Mouse (Mus musculus) lung, embryonic 14.5 days (tissue): ENCODE measurements around the gene Fxyd6. TPM values are rescaled to one million over a fixed set of nuclear protein-coding genes. Genes with fewer than 3 reads are reported as not detected.

Experiments
- ATAC-seq: fragments of 200-750 bp; cut with Nextera tagmentation; 2 replicates; pipeline ENCODE4 v1.8.0; 2017; ENCODE audit warnings: mild to moderate bottlenecking, moderate TSS enrichment, moderate library complexity; ENCODE audit not compliant: insufficient read depth
- DNase-seq: peaks from one replicate; pipeline ENCODE4 v3.0.0-alpha.2; 2015
- H3K27ac ChIP-seq: fragments of 300-500 bp; sonication (generic); 2 replicates; pipeline ENCODE4 v1.5.1; 2014; ENCODE audit warnings: low read depth, mild to moderate bottlenecking, moderate library complexity
- H3K27me3 ChIP-seq: fragments of 300-500 bp; sonication (generic); 2 replicates; pipeline ENCODE4 v1.6.1; 2014; ENCODE audit warnings: low read length, control low read depth; ENCODE audit not compliant: insufficient read depth
- H3K36me3 ChIP-seq: fragments of 300-500 bp; sonication (generic); 2 replicates; pipeline ENCODE4 v1.6.1; 2014; ENCODE audit warnings: control low read depth; ENCODE audit not compliant: insufficient read depth
- H3K4me1 ChIP-seq: fragments of 300-500 bp; sonication (generic); 2 replicates; pipeline ENCODE4 v1.6.1; 2014; ENCODE audit warnings: antibody characterized with exemption, control low read depth; ENCODE audit not compliant: insufficient read depth
- H3K4me2 ChIP-seq: fragments of 300-500 bp; sonication (generic); 2 replicates; pipeline ENCODE4 v1.6.1; 2014; ENCODE audit warnings: mild to moderate bottlenecking
- H3K4me3 ChIP-seq: fragments of 300-500 bp; sonication (generic); 2 replicates; pipeline ENCODE4 v1.5.1; 2014; ENCODE audit warnings: low read depth, low read length
- H3K9ac ChIP-seq: fragments of 300-500 bp; sonication (generic); 2 replicates; pipeline ENCODE4 v1.6.1; 2014
- H3K9me3 ChIP-seq: fragments of 300-500 bp; sonication (generic); 2 replicates; pipeline ENCODE4 v1.6.1; 2016; ENCODE audit warnings: low read depth, low read length, control low read depth
- CTCF ChIP-seq: IDR thresholded peaks from 2 replicates; pipeline ENCODE4 v1.5.1; 2016; ENCODE audit warnings: antibody characterized with exemption, low read depth
- WGBS: fragments of 180-500 bp; shearing (Covaris S2); extraction: QIAGEN DNeasy Blood & Tissue Kit; methylation state at CpG from one replicate; pipeline ENCODE4 v1.1.7; 2014; 5-methylcytosine and 5-hydroxymethylcytosine counted together
- polyA plus RNA-seq: library from polyadenylated mRNA; unstranded; fragments of >200 nt; fragmentation: Nextera tagmentation; extraction: Ambion mirVana; gene quantifications from 2 replicates; pipeline ENCODE4 v1.2.1, GENCODE M21; 2014

Fxyd6 gene
- polyA plus RNA-seq, 1 experiment from 2014 or later = 38.1 TPM

GRCm38 (mm10) chr9:45345516-45345915, 24.5 kb upstream of the Fxyd6 start:
- H3K27me3 ChIP-seq = no peaks in the 10 kb centered on the region
- H3K36me3 ChIP-seq = no peaks in the 10 kb centered on the region
- TF ChIP-seq CTCF = peak; percentile 65
- no peak overlapping the region for H3K9ac ChIP-seq
- no peak overlapping the region for H3K4me2 ChIP-seq
- peak; percentile 66 for DNase-seq
- no peak overlapping the region for H3K27ac ChIP-seq
- no peak overlapping the region for H3K4me3 ChIP-seq
- no peaks in the 10 kb centered on the region for H3K9me3 ChIP-seq
- ATAC-seq = no peak
- WGBS = 67% methylated on average over 2 of the region's 2 CpGs
- H3K4me1 ChIP-seq = no peaks in the 10 kb centered on the region

GRCm38 (mm10) chr9:45346276-45346675, 23.7 kb upstream of the Fxyd6 start:
- DNase-seq (no peak), ATAC-seq (no peak)
- no peaks in the 10 kb centered on the region for H3K36me3 ChIP-seq
- H3K4me2 ChIP-seq = no peak overlapping the region
- H3K9me3 ChIP-seq = no peaks in the 10 kb centered on the region
- WGBS = 57% methylated on average over 6 of the region's 6 CpGs
- no peaks in the 10 kb centered on the region for H3K27me3 ChIP-seq
- H3K9ac ChIP-seq = no peak overlapping the region
- H3K4me3 ChIP-seq = no peak overlapping the region
- no peak overlapping the region for H3K27ac ChIP-seq
- H3K4me1 ChIP-seq = no peaks in the 10 kb centered on the region
- no peak for TF ChIP-seq CTCF

- Histone ChIP-seq H3K4me1 (no peaks in the 10 kb centered on the region), H3K9ac (no peak overlapping the region), H3K36me3 (no peaks in the 10 kb centered on the region), H3K4me2 (no peak overlapping the region), H3K4me3 (no peak overlapping the region), H3K27ac (no peak overlapping the region), H3K27me3 (no peaks in the 10 kb centered on the region), H3K9me3 (no peaks in the 10 kb centered on the region)
- ATAC-seq (no peak), DNase-seq (no peak)
- TF ChIP-seq CTCF = no peak
- WGBS = 67% methylated on average over 6 of the region's 6 CpGs
These were observed 21.4 kb upstream of the Fxyd6 start for GRCm38 (mm10) chr9:45348560-45348959.

- ATAC-seq = no peak
These were observed 20.8 kb upstream of the Fxyd6 start for GRCm38 (mm10) chr9:45349181-45349580.

GRCm38 (mm10) chr9:45349851-45350250, 20.1 kb upstream of the Fxyd6 start:
- Histone ChIP-seq H3K36me3 (no peaks in the 10 kb centered on the region), H3K4me1 (no peaks in the 10 kb centered on the region), H3K9ac (no peak overlapping the region), H3K9me3 (no peaks in the 10 kb centered on the region), H3K4me2 (no peak overlapping the region), H3K4me3 (no peak overlapping the region), H3K27me3 (no peaks in the 10 kb centered on the region), H3K27ac (no peak overlapping the region)
- WGBS = 11% methylated on average over 5 of the region's 5 CpGs
- ATAC-seq (no peak), DNase-seq (no peak)
- TF ChIP-seq CTCF = no peak

More at GRCm38 (mm10) chr9:45349181-45349580, 20.8 kb upstream of the Fxyd6 start:
- no peak for TF ChIP-seq CTCF
- Histone ChIP-seq H3K9me3 (no peaks in the 10 kb centered on the region), H3K4me1 (no peaks in the 10 kb centered on the region), H3K27me3 (no peaks in the 10 kb centered on the region), H3K36me3 (no peaks in the 10 kb centered on the region), H3K9ac (no peak overlapping the region), H3K4me2 (no peak overlapping the region), H3K27ac (no peak overlapping the region), H3K4me3 (no peak overlapping the region)
- 45% methylated on average over 4 of the region's 4 CpGs for WGBS
- no peak for DNase-seq

GRCm38 (mm10) chr9:45355192-45355591, 14.8 kb upstream of the Fxyd6 start:
- TF ChIP-seq CTCF = no peak
- ATAC-seq (no peak), DNase-seq (no peak)
- no peak overlapping the region for H3K4me2 ChIP-seq
- no peak overlapping the region for H3K4me3 ChIP-seq
- H3K36me3 ChIP-seq = no peaks in the 10 kb centered on the region
- WGBS = 81% methylated on average over 2 of the region's 2 CpGs
- H3K4me1 ChIP-seq = no peaks in the 10 kb centered on the region
- H3K27ac ChIP-seq = no peak overlapping the region
- no peaks in the 10 kb centered on the region for H3K9me3 ChIP-seq
- no peak overlapping the region for H3K9ac ChIP-seq
- H3K27me3 ChIP-seq = no peaks in the 10 kb centered on the region

GRCm38 (mm10) chr9:45358356-45358755, 11.6 kb upstream of the Fxyd6 start:
- no peak overlapping the region for H3K4me3 ChIP-seq
- H3K4me1 ChIP-seq = no peaks in the 10 kb centered on the region
- H3K27ac ChIP-seq = no peak overlapping the region
- H3K27me3 ChIP-seq = no peaks in the 10 kb centered on the region
- no peak overlapping the region for H3K4me2 ChIP-seq
- H3K9ac ChIP-seq = no peak overlapping the region
- H3K36me3 ChIP-seq = no peaks in the 10 kb centered on the region
- no peaks in the 10 kb centered on the region for H3K9me3 ChIP-seq
- WGBS = 28% methylated on average over 7 of the region's 7 CpGs
- TF ChIP-seq CTCF = no peak
- no peak for ATAC-seq
- no peak for DNase-seq

GRCm38 (mm10) chr9:45362051-45362461, 7.9 kb upstream of the Fxyd6 start:
- DNase-seq (peak; percentile 21), ATAC-seq (no peak)
- TF ChIP-seq CTCF = no peak
- Histone ChIP-seq H3K27me3 (no peaks in the 10 kb centered on the region), H3K4me3 (no peak overlapping the region), H3K27ac (peak overlapping the region; percentile 24; the same call in 1 of the 2 replicates), H3K9ac (no peak overlapping the region; the same call in 1 of the 2 replicates), H3K36me3 (no peaks in the 10 kb centered on the region), H3K4me2 (no peak overlapping the region), H3K4me1 (no peaks in the 10 kb centered on the region), H3K9me3 (no peaks in the 10 kb centered on the region)
- WGBS = 16% methylated on average over 2 of the region's 2 CpGs
